Mouse (Mus musculus) embryonic facial prominence, embryonic 13.5 days (tissue): Measurements from ENCODE around the gene Zfp398. TPM values are rescaled to one million over a fixed set of nuclear protein-coding genes. Genes with fewer than 3 reads are reported as not detected.
A peak's percentile ranks its signal among the peaks of the same experiment; 100 is the strongest.

Source experiments
- ATAC-seq: fragments of 200-750 bp; cut with Nextera tagmentation; 2 replicates; pipeline ENCODE4 v1.8.0; 2017; ENCODE audit warnings: low read depth; ENCODE audit not compliant: insufficient number of reproducible peaks, insufficient read depth, low FRiP score, low TSS enrichment
- H3K27ac ChIP-seq: fragments of 300-500 bp; sonication (generic); 2 replicates; pipeline ENCODE4 v1.5.1; 2015; ENCODE audit warnings: moderate library complexity, mild to moderate bottlenecking, inconsistent platforms
- H3K27me3 ChIP-seq: fragments of 300-500 bp; sonication (generic); 2 replicates; pipeline ENCODE4 v1.6.1; 2015; ENCODE audit warnings: mild to moderate bottlenecking, inconsistent platforms
- H3K36me3 ChIP-seq: fragments of 300-500 bp; sonication (generic); 2 replicates; pipeline ENCODE4 v1.6.1; 2015; ENCODE audit warnings: mild to moderate bottlenecking, inconsistent platforms
- H3K4me1 ChIP-seq: fragments of 300-500 bp; sonication (generic); 2 replicates; pipeline ENCODE4 v1.6.1; 2015; ENCODE audit warnings: inconsistent platforms
- H3K4me2 ChIP-seq: fragments of 300-500 bp; sonication (generic); 2 replicates; pipeline ENCODE4 v1.6.1; 2015; ENCODE audit warnings: moderate library complexity, mild to moderate bottlenecking, inconsistent platforms
- H3K4me3 ChIP-seq: fragments of 300-500 bp; sonication (generic); 2 replicates; pipeline ENCODE4 v1.5.1; 2015; ENCODE audit warnings: mild to moderate bottlenecking, inconsistent platforms
- H3K9ac ChIP-seq: fragments of 300-500 bp; sonication (generic); 2 replicates; pipeline ENCODE4 v1.6.1; 2015; ENCODE audit warnings: mild to moderate bottlenecking, inconsistent platforms
- H3K9me3 ChIP-seq: fragments of 300-500 bp; sonication (generic); 2 replicates; pipeline ENCODE4 v1.6.1; 2016; ENCODE audit warnings: inconsistent platforms
- WGBS: fragments of 180-500 bp; shearing (Covaris S2); methylation state at CpG from one replicate; pipeline ENCODE4 v1.1.7; 2015; ENCODE audit warnings: mixed read lengths; 5-methylcytosine and 5-hydroxymethylcytosine counted together
- polyA plus RNA-seq: library from polyadenylated mRNA; unstranded; fragments of >200 nt; fragmentation: Nextera tagmentation; extraction: Ambion mirVana; gene quantifications from 2 replicates; pipeline ENCODE4 v1.2.1, GENCODE M21; 2015

Gene Zfp398
- polyA plus RNA-seq, 1 experiment from 2014 or later = 14.8 TPM

GRCm38 (mm10) chr6:47904361-47904760, 68.9 kb downstream of the Zfp398 start:
- Histone ChIP-seq H3K4me1 (no peaks in the 10 kb centered on the region), H3K27ac (no peak overlapping the region), H3K27me3 (peaks cover 8% of the 10 kb centered on the region; the same call in 1 of the 2 replicates), H3K9me3 (no peaks in the 10 kb centered on the region), H3K36me3 (peaks cover 87% of the 10 kb centered on the region), H3K4me2 (no peak overlapping the region), H3K4me3 (no peak overlapping the region), H3K9ac (no peak overlapping the region)
- WGBS = 39% methylated on average over 19 of the region's 19 CpGs
- ATAC-seq = no peak

DNA sequence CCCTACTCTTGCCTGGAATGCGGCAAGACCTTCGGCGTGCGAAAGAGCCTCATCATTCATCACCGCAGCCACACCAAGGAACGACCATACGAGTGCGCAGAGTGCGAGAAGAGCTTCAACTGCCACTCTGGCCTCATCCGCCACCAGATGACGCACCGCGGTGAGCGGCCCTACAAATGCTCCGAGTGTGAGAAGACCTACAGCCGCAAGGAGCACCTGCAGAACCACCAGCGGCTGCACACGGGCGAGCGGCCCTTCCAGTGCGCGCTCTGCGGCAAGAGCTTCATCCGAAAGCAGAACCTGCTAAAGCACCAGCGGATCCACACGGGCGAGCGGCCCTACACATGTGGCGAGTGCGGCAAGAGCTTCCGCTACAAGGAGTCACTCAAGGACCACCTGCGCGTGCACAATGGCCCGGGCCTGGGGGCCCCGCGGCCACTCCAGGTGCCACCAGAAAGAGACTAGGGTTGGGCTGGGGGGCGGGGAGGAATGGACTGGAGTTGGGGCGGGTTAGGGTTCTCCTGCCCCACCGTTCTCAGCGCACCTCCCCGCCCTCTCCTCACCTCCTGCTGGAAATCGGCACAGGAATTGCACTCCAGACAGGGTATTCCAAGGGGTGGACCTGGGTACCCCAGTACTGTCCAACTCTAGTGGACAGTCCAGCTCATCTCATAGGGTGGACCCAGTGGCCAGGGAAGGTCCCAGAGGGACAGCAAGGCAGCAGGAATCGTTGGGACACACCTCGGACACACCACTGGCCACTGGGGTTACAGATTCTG, 69.6 kb downstream of the Zfp398 start:
- Histone ChIP-seq H3K27ac (no peak overlapping the region), H3K4me3 (no peak overlapping the region), H3K36me3 (peaks cover 79% of the 10 kb centered on the region), H3K4me2 (no peak overlapping the region), H3K9me3 (no peaks in the 10 kb centered on the region), H3K4me1 (no peaks in the 10 kb centered on the region), H3K9ac (no peak overlapping the region), H3K27me3 (peaks cover 8% of the 10 kb centered on the region; the same call in 1 of the 2 replicates)
- no peak for ATAC-seq
- 61% methylated on average over 44 of the region's 44 CpGs for WGBS

DNA sequence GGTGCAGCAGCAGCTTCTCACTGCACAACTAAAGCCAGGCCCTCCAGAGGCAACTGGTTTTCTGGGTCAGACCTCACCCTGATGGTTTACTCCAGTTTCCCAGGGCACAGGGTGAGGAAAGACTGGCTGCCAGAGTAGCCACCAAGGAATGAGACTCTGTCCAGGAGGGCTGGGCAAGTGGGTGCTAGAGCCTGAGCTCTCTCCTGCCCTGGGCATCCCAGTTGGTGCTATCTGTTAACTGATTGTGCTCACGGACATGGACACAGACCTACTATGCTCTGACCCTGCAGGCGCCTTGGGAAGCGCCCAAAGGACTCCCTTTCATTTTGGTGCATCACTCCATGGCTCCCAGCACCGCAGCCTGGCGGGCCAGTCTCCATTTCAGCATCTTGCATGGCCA, 70.9 kb downstream of the Zfp398 start:
- Histone ChIP-seq H3K36me3 (peaks cover 67% of the 10 kb centered on the region), H3K9me3 (no peaks in the 10 kb centered on the region)

GRCm38 (mm10) chr6:47909007-47909406, 73.5 kb downstream of the Zfp398 start:
- H3K9ac ChIP-seq = no peak overlapping the region
- no peak overlapping the region for H3K4me2 ChIP-seq
- peaks cover 42% of the 10 kb centered on the region for H3K36me3 ChIP-seq
- WGBS = 82% methylated on average over 1 of the region's 1 CpGs
- H3K4me1 ChIP-seq = no peaks in the 10 kb centered on the region
- no peak overlapping the region for H3K4me3 ChIP-seq
- H3K27me3 ChIP-seq = no peaks in the 10 kb centered on the region
- no peak for ATAC-seq
- H3K27ac ChIP-seq = no peak overlapping the region
- no peaks in the 10 kb centered on the region for H3K9me3 ChIP-seq

More for the DNA sequence above, 70.9 kb downstream of the Zfp398 start:
- peaks cover 8% of the 10 kb centered on the region; the same call in 1 of the 2 replicates for H3K27me3 ChIP-seq
- no peak for ATAC-seq
- no peak overlapping the region for H3K27ac ChIP-seq
- no peak overlapping the region for H3K9ac ChIP-seq
- no peak overlapping the region for H3K4me2 ChIP-seq
- H3K4me3 ChIP-seq = no peak overlapping the region
- 91% methylated on average over 5 of the region's 5 CpGs for WGBS
- no peaks in the 10 kb centered on the region for H3K4me1 ChIP-seq

GRCm38 (mm10) chr6:47911650-47912049, 76.2 kb downstream of the Zfp398 start:
- Histone ChIP-seq H3K36me3 (peaks cover 15% of the 10 kb centered on the region), H3K4me2 (no peak overlapping the region), H3K9me3 (no peaks in the 10 kb centered on the region), H3K9ac (no peak overlapping the region), H3K27me3 (no peaks in the 10 kb centered on the region), H3K4me3 (no peak overlapping the region), H3K4me1 (no peaks in the 10 kb centered on the region), H3K27ac (no peak overlapping the region)
- ATAC-seq = no peak
- 63% methylated on average over 1 of the region's 1 CpGs for WGBS

GRCm38 (mm10) chr6:47912991-47913390, 77.5 kb downstream of the Zfp398 start:
- H3K9ac ChIP-seq = no peak overlapping the region
- H3K4me2 ChIP-seq = no peak overlapping the region
- WGBS = 50% methylated on average over 3 of the region's 3 CpGs
- no peak overlapping the region for H3K4me3 ChIP-seq
- H3K27ac ChIP-seq = no peak overlapping the region
- peaks cover 3% of the 10 kb centered on the region for H3K36me3 ChIP-seq
- no peak for ATAC-seq
- no peaks in the 10 kb centered on the region for H3K4me1 ChIP-seq
- no peaks in the 10 kb centered on the region for H3K27me3 ChIP-seq
- H3K9me3 ChIP-seq = no peaks in the 10 kb centered on the region

DNA sequence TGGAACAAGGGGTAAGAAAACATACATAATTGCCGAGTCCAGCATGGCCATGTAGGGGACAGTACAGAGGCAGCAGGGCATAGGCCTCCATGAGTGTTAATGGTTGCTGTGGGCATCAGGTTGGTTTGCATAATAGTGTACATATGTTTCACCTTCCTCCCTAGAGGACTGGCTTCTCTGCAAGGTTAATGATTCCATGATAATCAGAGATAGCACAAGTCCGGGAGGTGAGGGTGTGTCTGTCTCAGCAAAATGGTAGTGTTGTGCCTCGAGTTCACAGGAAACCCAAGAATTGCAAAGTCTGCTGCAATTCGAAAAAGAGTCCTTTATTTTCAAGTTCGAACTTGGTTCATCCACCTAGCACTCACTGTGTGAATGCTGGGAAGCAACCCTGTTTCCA, 81.6 kb downstream of the Zfp398 start:
- WGBS = 74% methylated on average over 5 of the region's 5 CpGs
- Histone ChIP-seq H3K27me3 (no peaks in the 10 kb centered on the region), H3K27ac (no peak overlapping the region), H3K4me2 (no peak overlapping the region), H3K36me3 (no peaks in the 10 kb centered on the region), H3K4me1 (peaks cover 10% of the 10 kb centered on the region), H3K4me3 (no peak overlapping the region), H3K9me3 (no peaks in the 10 kb centered on the region), H3K9ac (no peak overlapping the region)
- ATAC-seq = no peak

DNA sequence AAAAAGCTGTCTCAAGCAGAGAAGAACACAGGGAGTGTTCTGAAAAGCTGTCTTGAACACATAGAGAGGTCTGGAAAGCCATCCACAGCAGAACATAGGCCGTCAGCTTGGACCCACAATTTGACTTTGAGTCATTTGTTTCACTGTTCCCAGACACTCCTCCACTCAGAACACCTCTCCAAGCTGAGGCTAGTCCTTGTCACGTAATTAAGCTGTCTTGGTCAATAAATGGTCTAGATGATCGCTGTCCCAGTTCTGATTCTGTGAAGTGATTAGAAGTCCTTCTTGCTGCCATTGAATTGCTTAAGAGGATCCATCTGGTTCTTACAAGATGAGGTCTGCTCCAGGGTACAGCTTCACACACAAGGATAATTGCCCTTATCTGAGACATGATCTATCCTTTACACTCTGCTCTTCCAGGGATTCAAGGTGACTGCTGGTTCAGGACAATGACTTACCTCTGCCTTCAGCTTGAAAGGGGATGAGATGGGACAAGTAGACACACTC, 83.4 kb downstream of the Zfp398 start:
- Histone ChIP-seq H3K4me2 (no peak overlapping the region), H3K4me3 (no peak overlapping the region), H3K27me3 (no peaks in the 10 kb centered on the region), H3K4me1 (peaks cover 13% of the 10 kb centered on the region), H3K27ac (no peak overlapping the region), H3K9ac (no peak overlapping the region), H3K36me3 (no peaks in the 10 kb centered on the region), H3K9me3 (no peaks in the 10 kb centered on the region)
- WGBS = 75% methylated on average over 3 of the region's 3 CpGs
- ATAC-seq = no peak

- peak overlapping the region; percentile 98 for H3K27ac ChIP-seq
- peak overlapping the region; percentile 90 for H3K9ac ChIP-seq
- H3K4me1 ChIP-seq = peaks cover 13% of the 10 kb centered on the region
- H3K9me3 ChIP-seq = no peaks in the 10 kb centered on the region
- no peaks in the 10 kb centered on the region for H3K27me3 ChIP-seq
- 25% methylated on average over 11 of the region's 11 CpGs for WGBS
- H3K4me2 ChIP-seq = peak overlapping the region; percentile 79
- no peak for ATAC-seq
- H3K36me3 ChIP-seq = no peaks in the 10 kb centered on the region
- peak overlapping the region; percentile 86 for H3K4me3 ChIP-seq
These were observed 84.4 kb downstream of the Zfp398 start for GRCm38 (mm10) chr6:47919646-47920446.

DNA sequence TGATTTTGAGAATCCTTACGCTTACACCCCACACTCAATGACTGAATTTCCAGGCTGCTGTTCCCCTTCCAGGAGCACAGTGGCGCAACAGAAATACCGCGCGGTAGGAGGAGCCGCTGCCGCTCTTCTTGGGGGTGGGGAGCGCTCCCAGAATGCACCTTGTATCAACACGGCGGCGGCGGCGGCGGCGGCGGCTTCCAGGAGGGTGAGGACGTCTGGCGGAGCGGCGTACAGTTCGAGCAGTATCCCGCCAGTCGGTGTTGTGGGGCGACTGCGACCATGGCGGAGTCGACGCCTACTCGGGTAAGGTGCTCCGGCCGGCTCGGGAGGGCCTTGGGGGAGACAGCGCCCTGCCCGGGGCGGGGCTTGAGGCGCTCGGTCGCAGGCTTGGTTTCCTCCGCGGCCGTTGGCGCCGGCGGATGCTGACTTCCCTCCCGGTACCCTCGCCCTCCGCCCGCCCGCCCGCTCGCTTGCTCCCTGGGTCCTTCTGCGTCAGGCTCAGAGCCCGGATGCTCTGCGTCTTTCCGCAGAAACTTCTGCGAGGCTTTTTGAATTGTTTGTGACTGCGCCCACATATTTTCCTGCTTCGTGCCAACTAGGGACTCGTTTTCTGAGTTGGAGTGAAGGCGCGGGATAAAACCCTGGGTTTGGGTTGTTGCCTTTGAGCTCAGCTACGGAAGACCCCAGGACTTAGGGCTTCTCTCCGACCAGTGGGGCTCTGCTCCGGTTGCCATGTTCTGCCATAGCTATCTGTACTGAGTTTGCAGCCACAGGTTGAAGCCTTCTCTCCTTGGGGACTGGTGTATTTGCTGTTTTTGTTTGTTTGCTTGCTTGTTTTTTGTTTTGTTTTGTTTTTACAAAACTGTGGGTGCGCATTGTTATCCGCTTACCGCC, 85.2 kb downstream of the Zfp398 start, which contains the start of gene Zfp212:
Gene Zfp212 (plus strand): TSS at position 30 of the 894 bp plus-strand sequence.
- H3K36me3 ChIP-seq = no peaks in the 10 kb centered on the region
- WGBS = under 1% methylated on average over 67 of the region's 67 CpGs
- H3K4me2 ChIP-seq = peak within 1 kb of the TSS; percentile 79
- peak; percentile 89 for ATAC-seq
- peak within 1 kb of the TSS; percentile 86 for H3K4me3 ChIP-seq
- peak within 1 kb of the TSS; percentile 90 for H3K9ac ChIP-seq
- H3K9me3 ChIP-seq = no peaks in the 10 kb centered on the region
- no peaks in the 10 kb centered on the region for H3K27me3 ChIP-seq
- peaks cover 13% of the 10 kb centered on the region for H3K4me1 ChIP-seq
- peak within 1 kb of the TSS; percentile 98 for H3K27ac ChIP-seq
